In genomic region chr7:125920801-125921200, GRCm38 (mm10) we compare ENCODE assay signal across 18 mouse cellular contexts.
DNase-seq lines count a peak whose midpoint lies in the region; ATAC-seq and TF ChIP-seq lines count a peak whose summit lies in the region.
"Had no signal": no experiment of that assay in that cellular context is flagged by ENCODE, and none has a peak within 500 bp of the region (broad histone marks: within the 10 kb centered on the region; RNA-seq: fewer than 3 reads in every experiment).

No protein-coding gene starts in this region.

- H3K27me3 ChIP-seq in kidney, embryonic 14.5 days (ENCODE audit: control insufficient read depth, insufficient read depth, low read length), result no peaks in the 10 kb centered on the region
- no peaks in the 10 kb centered on the region for H3K27me3 ChIP-seq in lung, postnatal 0 days (replicated peaks; ENCODE audit: insufficient read depth, low read length)
- H3K27me3 ChIP-seq: limb, embryonic 15.5 days; neural tube, embryonic 12.5 days had no signal

- TF ChIP-seq CTCF in lung, postnatal 0 days (IDR thresholded peaks at IDR 0.05), result no peak

- TF ChIP-seq EP300 in lung, postnatal 0 days (IDR thresholded peaks at IDR 0.05), result no peak

- DNase-seq in kidney, adult 18-20 months, result no peak
- DNase-seq in lung, postnatal 36 days, result peak; percentile 11
- DNase-seq in lung, postnatal 0 days (ENCODE audit: low spot score), result no peak
- peak; percentile 76 to 78 for DNase-seq in B cell, adult 2 months
- DNase-seq in spleen, postnatal 14 days (ENCODE audit: low spot score in 2 of 2), result peak; percentile 14 to 33
- no peak for DNase-seq in T-cell, adult 2 months (ENCODE audit: low spot score)
- DNase-seq: adrenal gland, adult 8-10 months; cerebellum, adult 9-10 months; gastrocnemius, postnatal 10 days; heart, adult 18-20 months; heart, postnatal 4 days; kidney, postnatal 10 days; lung, postnatal 4 days had no signal

- no peak overlapping the region for H3K4me2 ChIP-seq in kidney, embryonic 14.5 days (replicated peaks; ENCODE audit: low read depth, low read length)
- H3K4me2 ChIP-seq in lung, postnatal 0 days (replicated peaks; ENCODE audit: low read depth, low read length), result no peak overlapping the region
- H3K4me2 ChIP-seq: limb, embryonic 15.5 days; neural tube, embryonic 12.5 days had no signal

- H3K9me3 ChIP-seq in kidney, embryonic 14.5 days (ENCODE audit: control insufficient read depth, low read length), result no peaks in the 10 kb centered on the region
- no peaks in the 10 kb centered on the region for H3K9me3 ChIP-seq in lung, postnatal 0 days (ENCODE audit: low read length)
- H3K9me3 ChIP-seq: limb, embryonic 15.5 days; neural tube, embryonic 12.5 days had no signal

- no peaks in the 10 kb centered on the region for H3K4me1 ChIP-seq in kidney, embryonic 14.5 days (ENCODE audit: control insufficient read depth, insufficient read depth, low read length)
- no peaks in the 10 kb centered on the region for H3K4me1 ChIP-seq in lung, postnatal 0 days (ENCODE audit: insufficient read depth, low read depth, low read length)
- H3K4me1 ChIP-seq: limb, embryonic 15.5 days; neural tube, embryonic 12.5 days had no signal

- 33% methylated on average over 5 of the region's 5 CpGs for WGBS in kidney, embryonic 14.5 days
- WGBS in lung, postnatal 0 days, result 40% methylated on average over 5 of the region's 5 CpGs

- H3K27ac ChIP-seq in kidney, embryonic 14.5 days (ENCODE audit: low read depth, low read length), result no peak overlapping the region
- no peak overlapping the region for H3K27ac ChIP-seq in lung, postnatal 0 days (ENCODE audit: low read length)
- H3K27ac ChIP-seq: limb, embryonic 15.5 days; neural tube, embryonic 12.5 days had no signal

- H3K4me3 ChIP-seq in kidney, embryonic 14.5 days (ENCODE audit: low read length), result no peak overlapping the region
- H3K4me3 ChIP-seq in lung, postnatal 0 days (ENCODE audit: low read depth, low read length), result no peak overlapping the region
- H3K4me3 ChIP-seq: erythroblast, embryonic 14.5 days; limb, embryonic 15.5 days; neural tube, embryonic 12.5 days had no signal

- no peaks in the 10 kb centered on the region for H3K36me3 ChIP-seq in kidney, embryonic 14.5 days (ENCODE audit: control insufficient read depth, insufficient read depth, low read length)
- H3K36me3 ChIP-seq in lung, postnatal 0 days (ENCODE audit: insufficient read depth, low read length), result no peaks in the 10 kb centered on the region
- H3K36me3 ChIP-seq: limb, embryonic 15.5 days; neural tube, embryonic 12.5 days had no signal

- H3K9ac ChIP-seq in kidney, embryonic 14.5 days (ENCODE audit: low read depth, low read length), result no peak overlapping the region
- no peak overlapping the region for H3K9ac ChIP-seq in lung, postnatal 0 days (replicated peaks; ENCODE audit: low read depth)
- H3K9ac ChIP-seq: limb, embryonic 15.5 days; neural tube, embryonic 12.5 days had no signal

- ATAC-seq in kidney, embryonic 14.5 days (ENCODE audit: low FRiP score, low TSS enrichment), result peak; percentile 55; the same call in 1 of the 2 replicates
- no peak for ATAC-seq in lung, postnatal 0 days
- ATAC-seq: forebrain, embryonic 14.5 days had no signal

Comparison
In these comparisons a context has a peak if more than half of its experiments do, and no peak if none do; other contexts are left out.
1. DNase-seq: peak in lung, postnatal 36 days (single experiment), B cell, adult 2 months (2 of 2) and spleen, postnatal 14 days (2 of 2); none in kidney, adult 18-20 months (single experiment), lung, postnatal 0 days (single experiment) and T-cell, adult 2 months (single experiment).